Mouse (Mus musculus) C2C12 (cell line): Measurements from ENCODE around the gene Pex6.

Source experiments
- CTCF ChIP-seq: IDR thresholded peaks from one replicate; pipeline ENCODE4 v1.5.1; 2011; ENCODE audit not compliant: control insufficient read depth, insufficient read depth, insufficient read length
- MAX ChIP-seq: IDR thresholded peaks from one replicate; pipeline ENCODE4 v1.6.1; 2011; ENCODE audit warnings: mild to moderate bottlenecking, control low read depth
- MYOD1 ChIP-seq: IDR thresholded peaks from one replicate; pipeline ENCODE4 v1.6.1; 2011; ENCODE audit warnings: low read depth; ENCODE audit not compliant: control insufficient read depth, insufficient read length
- MYOG ChIP-seq: IDR thresholded peaks from one replicate; pipeline ENCODE4 v1.6.1; 2011; ENCODE audit not compliant: control insufficient read depth, insufficient read length; ENCODE audit errors: extremely low read depth
- USF1 ChIP-seq: IDR thresholded peaks from one replicate; pipeline ENCODE4 v1.6.1; 2011; ENCODE audit warnings: low read depth, mild to moderate bottlenecking, control low read depth, moderate library complexity

DNA sequence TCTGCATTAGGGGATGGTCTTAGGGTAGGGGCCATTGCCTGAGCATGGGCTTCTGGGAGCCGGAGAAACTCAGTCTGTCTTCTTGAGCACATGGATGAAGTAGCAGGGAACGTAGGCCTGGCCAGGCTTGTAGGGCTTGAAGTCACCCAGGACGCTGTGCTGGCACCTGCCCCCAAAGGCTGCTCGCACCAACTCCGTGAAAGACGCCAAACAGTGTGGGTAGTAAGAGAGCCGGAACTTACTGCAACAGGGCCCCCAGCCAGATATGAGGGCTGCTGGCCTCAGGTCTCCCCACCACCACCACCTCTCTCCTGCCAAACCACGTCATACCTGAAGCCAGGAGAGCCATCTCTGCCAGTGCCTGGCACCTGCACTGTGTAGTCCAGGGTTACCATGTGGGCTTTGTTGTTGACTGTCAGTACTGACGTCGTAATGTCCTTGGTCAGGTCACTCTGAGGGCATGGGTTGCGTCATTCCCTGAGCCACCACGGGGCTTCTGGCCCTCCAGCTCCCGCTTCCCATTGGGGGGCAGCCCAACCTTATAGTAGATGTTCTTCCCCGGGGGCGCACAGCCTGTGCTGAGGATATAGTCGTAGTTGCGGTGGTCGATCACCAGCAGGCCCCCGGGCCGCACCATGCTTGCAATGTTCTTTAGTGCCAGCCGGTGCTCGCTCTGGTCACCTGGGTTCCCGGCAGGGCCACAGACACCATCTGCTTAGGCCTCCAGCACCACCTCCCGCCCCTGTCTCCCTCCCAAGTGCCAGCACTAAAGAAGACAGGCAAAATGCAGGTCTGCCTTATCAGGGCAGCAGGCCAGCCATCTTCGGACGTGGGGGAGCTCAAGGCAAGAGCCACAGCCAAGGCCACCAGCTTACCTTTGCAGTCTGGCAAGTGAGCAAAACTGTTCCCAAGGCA is 14.7 kb downstream of the Pex6 start:
- no peak for TF ChIP-seq CTCF
- TF ChIP-seq USF1, result no peak
- TF ChIP-seq MYOD1, result no peak
- no peak for TF ChIP-seq MYOG
- TF ChIP-seq MAX, result no peak
